Mouse (Mus musculus) forebrain, embryonic 13.5 days (tissue): ENCODE measurements around the gene Slc2a13. TPM values are rescaled to one million over a fixed set of nuclear protein-coding genes. Genes with fewer than 3 reads are reported as not detected.
A peak's percentile ranks its signal among the peaks of the same experiment; 100 is the strongest.

ENCODE experiments used
- ATAC-seq: fragments of 200-750 bp; cut with Nextera tagmentation; 2 replicates; pipeline ENCODE4 v1.8.0; 2017
- H3K27ac ChIP-seq: fragments of 300-500 bp; sonication (generic); 2 replicates; pipeline ENCODE4 v1.5.1; 2015; ENCODE audit warnings: inconsistent platforms, mild to moderate bottlenecking, moderate library complexity
- H3K27me3 ChIP-seq: fragments of 300-500 bp; sonication (generic); 2 replicates; pipeline ENCODE4 v1.6.1; 2015; ENCODE audit warnings: mild to moderate bottlenecking, inconsistent platforms
- H3K36me3 ChIP-seq: fragments of 300-500 bp; sonication (generic); 2 replicates; pipeline ENCODE4 v1.6.1; 2015; ENCODE audit warnings: mild to moderate bottlenecking, inconsistent platforms; ENCODE audit not compliant: poor library complexity, severe bottlenecking
- H3K4me1 ChIP-seq: fragments of 300-500 bp; sonication (generic); 2 replicates; pipeline ENCODE4 v1.6.1; 2015; ENCODE audit warnings: inconsistent platforms
- H3K4me2 ChIP-seq: fragments of 300-500 bp; sonication (generic); 2 replicates; pipeline ENCODE4 v1.6.1; 2015; ENCODE audit warnings: inconsistent platforms, mild to moderate bottlenecking, moderate library complexity
- H3K4me3 ChIP-seq: fragments of 300-500 bp; sonication (generic); 2 replicates; pipeline ENCODE4 v1.5.1; 2015; ENCODE audit warnings: mild to moderate bottlenecking, inconsistent platforms
- H3K9ac ChIP-seq: fragments of 300-500 bp; sonication (generic); 2 replicates; pipeline ENCODE4 v1.6.1; 2015; ENCODE audit warnings: mild to moderate bottlenecking, inconsistent platforms
- H3K9me3 ChIP-seq: fragments of 300-500 bp; sonication (generic); replicated peaks from 2 replicates; pipeline ENCODE4 v1.6.1; 2016; ENCODE audit warnings: inconsistent platforms
- WGBS: fragments of 180-500 bp; shearing (Covaris S2); methylation state at CpG from one replicate; pipeline ENCODE4 v1.1.7; 2015; 5-methylcytosine and 5-hydroxymethylcytosine counted together
- polyA plus RNA-seq: library from polyadenylated mRNA; unstranded; fragments of >200 nt; fragmentation: Nextera tagmentation; extraction: Ambion mirVana; gene quantifications from 2 replicates; pipeline ENCODE4 v1.2.1, GENCODE M21; 2015

Gene Slc2a13
- polyA plus RNA-seq, 1 experiment from 2014 or later, result 1.7 TPM

- no peak overlapping the region for H3K4me2 ChIP-seq
- 0 out of 2 replicates have a peak, but pooled peaks cover 3% of the 10 kb centered on the region for H3K36me3 ChIP-seq
- peaks cover 9% of the 10 kb centered on the region for H3K9me3 ChIP-seq
- no peak overlapping the region for H3K9ac ChIP-seq
- no peaks in the 10 kb centered on the region for H3K27me3 ChIP-seq
- H3K27ac ChIP-seq, result peak overlapping the region; percentile 6; the same call in 1 of the 2 replicates
- no peak for ATAC-seq
- H3K4me3 ChIP-seq, result no peak overlapping the region
- WGBS, result 85% methylated on average over 14 of the region's 14 CpGs
- 0 out of 2 replicates have a peak, but pooled peaks cover 3% of the 10 kb centered on the region for H3K4me1 ChIP-seq
Observed at GRCm38 (mm10) chr15:91479924-91480615, 93.0 kb downstream of the Slc2a13 start.

- 31% methylated on average over 5 of the region's 5 CpGs for WGBS
- ATAC-seq, result peak; percentile 48; the same call in 1 of the 2 replicates
Observed at GRCm38 (mm10) chr15:91477766-91478165, 95.3 kb downstream of the Slc2a13 start.

GRCm38 (mm10) chr15:91473690-91474409, 99.2 kb downstream of the Slc2a13 start:
- Histone ChIP-seq H3K9me3 (peaks cover 5% of the 10 kb centered on the region; the same call in 1 of the 2 replicates), H3K27me3 (no peaks in the 10 kb centered on the region), H3K36me3 (no peaks in the 10 kb centered on the region), H3K4me2 (no peak overlapping the region), H3K4me1 (no peaks in the 10 kb centered on the region), H3K9ac (no peak overlapping the region), H3K4me3 (no peak overlapping the region), H3K27ac (no peak overlapping the region)
- WGBS, result 85% methylated on average over 2 of the region's 2 CpGs
- no peak for ATAC-seq

More at GRCm38 (mm10) chr15:91477766-91478165, 95.3 kb downstream of the Slc2a13 start:
- Histone ChIP-seq H3K27me3 (no peaks in the 10 kb centered on the region), H3K36me3 (no peaks in the 10 kb centered on the region), H3K27ac (no peak overlapping the region), H3K9me3 (peaks cover 9% of the 10 kb centered on the region), H3K4me3 (no peak overlapping the region), H3K4me2 (no peak overlapping the region), H3K4me1 (0 out of 2 replicates have a peak, but pooled peaks cover 3% of the 10 kb centered on the region), H3K9ac (no peak overlapping the region)

- Histone ChIP-seq H3K4me2 (no peak overlapping the region), H3K27ac (no peak overlapping the region), H3K27me3 (no peaks in the 10 kb centered on the region), H3K9ac (no peak overlapping the region), H3K36me3 (no peaks in the 10 kb centered on the region), H3K4me1 (peaks cover 5% of the 10 kb centered on the region), H3K9me3 (no peaks in the 10 kb centered on the region), H3K4me3 (no peak overlapping the region)
- ATAC-seq, result no peak
- 86% methylated on average over 3 of the region's 3 CpGs for WGBS
Observed at GRCm38 (mm10) chr15:91465331-91465730, 107.7 kb downstream of the Slc2a13 start.

- no peak overlapping the region for H3K9ac ChIP-seq
- H3K4me2 ChIP-seq, result no peak overlapping the region
- H3K4me1 ChIP-seq, result peaks cover 5% of the 10 kb centered on the region
- H3K27me3 ChIP-seq, result no peaks in the 10 kb centered on the region
- no peak; the same call in 1 of the 2 replicates for ATAC-seq
- no peaks in the 10 kb centered on the region for H3K9me3 ChIP-seq
- no peak overlapping the region for H3K27ac ChIP-seq
- 89% methylated on average over 10 of the region's 10 CpGs for WGBS
- no peaks in the 10 kb centered on the region for H3K36me3 ChIP-seq
- no peak overlapping the region for H3K4me3 ChIP-seq
Observed at GRCm38 (mm10) chr15:91463857-91464435, 109.1 kb downstream of the Slc2a13 start.

GRCm38 (mm10) chr15:91463026-91463661, 109.9 kb downstream of the Slc2a13 start:
- H3K4me1 ChIP-seq, result peaks cover 5% of the 10 kb centered on the region
- no peak overlapping the region for H3K4me3 ChIP-seq
- no peak overlapping the region for H3K27ac ChIP-seq
- ATAC-seq, result no peak
- H3K4me2 ChIP-seq, result no peak overlapping the region
- H3K9me3 ChIP-seq, result no peaks in the 10 kb centered on the region
- H3K9ac ChIP-seq, result no peak overlapping the region
- WGBS, result 58% methylated on average over 16 of the region's 16 CpGs
- H3K27me3 ChIP-seq, result no peaks in the 10 kb centered on the region
- no peaks in the 10 kb centered on the region for H3K36me3 ChIP-seq

- ATAC-seq, result no peak
- peaks cover 5% of the 10 kb centered on the region for H3K4me1 ChIP-seq
- H3K4me2 ChIP-seq, result no peak overlapping the region
- no peak overlapping the region for H3K27ac ChIP-seq
- H3K9ac ChIP-seq, result no peak overlapping the region
- 47% methylated on average over 2 of the region's 2 CpGs for WGBS
- no peaks in the 10 kb centered on the region for H3K36me3 ChIP-seq
- no peak overlapping the region for H3K4me3 ChIP-seq
- H3K27me3 ChIP-seq, result no peaks in the 10 kb centered on the region
- no peaks in the 10 kb centered on the region for H3K9me3 ChIP-seq
Observed at GRCm38 (mm10) chr15:91461940-91462339, 111.1 kb downstream of the Slc2a13 start.

- Histone ChIP-seq H3K27me3 (no peaks in the 10 kb centered on the region), H3K4me3 (no peak overlapping the region), H3K4me2 (no peak overlapping the region), H3K4me1 (no peaks in the 10 kb centered on the region), H3K36me3 (no peaks in the 10 kb centered on the region), H3K9ac (no peak overlapping the region), H3K27ac (no peak overlapping the region), H3K9me3 (no peaks in the 10 kb centered on the region)
- no peak for ATAC-seq
- 92% methylated on average over 2 of the region's 2 CpGs for WGBS
Observed at GRCm38 (mm10) chr15:91457202-91457601, 115.9 kb downstream of the Slc2a13 start.

GRCm38 (mm10) chr15:91445399-91445798, 127.7 kb downstream of the Slc2a13 start:
- ATAC-seq, result no peak
- 97% methylated on average over 6 of the region's 6 CpGs for WGBS
- no peak overlapping the region for H3K4me3 ChIP-seq
- no peak overlapping the region for H3K27ac ChIP-seq
- no peak overlapping the region for H3K9ac ChIP-seq
- no peaks in the 10 kb centered on the region for H3K36me3 ChIP-seq
- no peak overlapping the region for H3K4me2 ChIP-seq
- no peaks in the 10 kb centered on the region for H3K4me1 ChIP-seq
- H3K9me3 ChIP-seq, result no peaks in the 10 kb centered on the region
- H3K27me3 ChIP-seq, result no peaks in the 10 kb centered on the region

- Histone ChIP-seq H3K9ac (no peak overlapping the region), H3K36me3 (no peaks in the 10 kb centered on the region), H3K4me1 (no peaks in the 10 kb centered on the region), H3K4me2 (no peak overlapping the region), H3K4me3 (no peak overlapping the region), H3K27me3 (no peaks in the 10 kb centered on the region), H3K27ac (no peak overlapping the region), H3K9me3 (no peaks in the 10 kb centered on the region)
- ATAC-seq, result no peak
- 69% methylated on average over 8 of the region's 8 CpGs for WGBS
Observed at GRCm38 (mm10) chr15:91443449-91443848, 129.6 kb downstream of the Slc2a13 start.

- no peak for ATAC-seq
- no peaks in the 10 kb centered on the region for H3K9me3 ChIP-seq
- no peak overlapping the region for H3K4me2 ChIP-seq
- H3K36me3 ChIP-seq, result no peaks in the 10 kb centered on the region
- no peaks in the 10 kb centered on the region for H3K27me3 ChIP-seq
- 84% methylated on average over 2 of the region's 2 CpGs for WGBS
- no peak overlapping the region for H3K27ac ChIP-seq
- no peak overlapping the region for H3K9ac ChIP-seq
- H3K4me1 ChIP-seq, result no peaks in the 10 kb centered on the region
- H3K4me3 ChIP-seq, result no peak overlapping the region
Observed at GRCm38 (mm10) chr15:91439883-91440282, 133.2 kb downstream of the Slc2a13 start.

- no peak for ATAC-seq
- Histone ChIP-seq H3K4me1 (no peaks in the 10 kb centered on the region), H3K4me3 (no peak overlapping the region), H3K9ac (no peak overlapping the region), H3K4me2 (no peak overlapping the region), H3K9me3 (no peaks in the 10 kb centered on the region), H3K36me3 (no peaks in the 10 kb centered on the region), H3K27me3 (no peaks in the 10 kb centered on the region), H3K27ac (no peak overlapping the region)
- 87% methylated on average over 6 of the region's 6 CpGs for WGBS
Observed at GRCm38 (mm10) chr15:91425426-91425825, 147.6 kb downstream of the Slc2a13 start.
